Mouse (Mus musculus) midbrain, postnatal 0 days (tissue): ENCODE data around the gene Csnk1g2. TPM values are rescaled to one million over a fixed set of nuclear protein-coding genes. Genes with fewer than 3 reads are reported as not detected.

Experiments
- ATAC-seq: fragments of 200-750 bp; cut with Nextera tagmentation; 2 replicates; pipeline ENCODE4 v1.8.0; 2017; ENCODE audit warnings: moderate number of reproducible peaks, mild to moderate bottlenecking, moderate TSS enrichment, moderate library complexity; ENCODE audit not compliant: low FRiP score
- DNase-seq: peaks from one replicate; pipeline ENCODE4 v3.0.0-alpha.2; 2015; ENCODE audit warnings: low spot score
- H3K27ac ChIP-seq: fragments of 300-500 bp; sonication (generic); 2 replicates; pipeline ENCODE4 v1.5.1; 2014; ENCODE audit warnings: low read depth, mild to moderate bottlenecking, low read length, mixed read lengths
- H3K27me3 ChIP-seq: fragments of 300-500 bp; sonication (generic); 2 replicates; pipeline ENCODE4 v1.6.1; 2014; ENCODE audit warnings: low read length, control low read depth, mixed read lengths; ENCODE audit not compliant: insufficient read depth
- H3K36me3 ChIP-seq: fragments of 300-500 bp; sonication (generic); 2 replicates; pipeline ENCODE4 v1.6.1; 2014; ENCODE audit warnings: low read length, control low read depth, mixed read lengths; ENCODE audit not compliant: insufficient read depth
- H3K4me1 ChIP-seq: fragments of 300-500 bp; sonication (generic); 2 replicates; pipeline ENCODE4 v1.6.1; 2014; ENCODE audit warnings: mild to moderate bottlenecking, control low read depth, antibody characterized with exemption, low read length, mixed read lengths; ENCODE audit not compliant: insufficient read depth
- H3K4me2 ChIP-seq: fragments of 300-500 bp; sonication (generic); 2 replicates; pipeline ENCODE4 v1.6.1; 2014; ENCODE audit warnings: low read depth, mild to moderate bottlenecking, low read length, mixed read lengths; ENCODE audit not compliant: poor library complexity, severe bottlenecking
- H3K4me3 ChIP-seq: fragments of 300-500 bp; sonication (generic); 2 replicates; pipeline ENCODE4 v1.5.1; 2014; ENCODE audit warnings: low read depth, mild to moderate bottlenecking, low read length, moderate library complexity
- H3K9ac ChIP-seq: fragments of 300-500 bp; sonication (generic); replicated peaks from 2 replicates; pipeline ENCODE4 v1.6.1; 2014; ENCODE audit warnings: mild to moderate bottlenecking, low read length, moderate library complexity, mixed read lengths; ENCODE audit not compliant: poor library complexity, severe bottlenecking
- H3K9me3 ChIP-seq: fragments of 300-500 bp; sonication (generic); 2 replicates; pipeline ENCODE4 v1.6.1; 2016; ENCODE audit warnings: low read length, control low read depth
- CTCF ChIP-seq: IDR thresholded peaks from 2 replicates; pipeline ENCODE4 v1.5.1; 2016; ENCODE audit warnings: antibody characterized with exemption, mild to moderate bottlenecking
- WGBS: fragments of 180-500 bp; shearing (Covaris S2); extraction: QIAGEN DNeasy Blood & Tissue Kit; methylation state at CpG from one replicate; pipeline ENCODE4 v1.1.7; 2014; 5-methylcytosine and 5-hydroxymethylcytosine counted together
- polyA plus RNA-seq: library from polyadenylated mRNA; unstranded; fragments of >200 nt; fragmentation: Nextera tagmentation; extraction: Ambion mirVana; gene quantifications from 2 replicates; pipeline ENCODE4 v1.2.1, GENCODE M21; 2015
- total RNA-seq: library from RNA; depleted of rRNA; stranded (reverse); fragments of >200 nt; gene quantifications from 2 replicates; pipeline ENCODE4 v1.2.3, GENCODE M21; 2014

The Csnk1g2 gene
- total and polyA plus RNA-seq, 2 experiments from 2014 or later, result 93.3 to 146 TPM

DNA sequence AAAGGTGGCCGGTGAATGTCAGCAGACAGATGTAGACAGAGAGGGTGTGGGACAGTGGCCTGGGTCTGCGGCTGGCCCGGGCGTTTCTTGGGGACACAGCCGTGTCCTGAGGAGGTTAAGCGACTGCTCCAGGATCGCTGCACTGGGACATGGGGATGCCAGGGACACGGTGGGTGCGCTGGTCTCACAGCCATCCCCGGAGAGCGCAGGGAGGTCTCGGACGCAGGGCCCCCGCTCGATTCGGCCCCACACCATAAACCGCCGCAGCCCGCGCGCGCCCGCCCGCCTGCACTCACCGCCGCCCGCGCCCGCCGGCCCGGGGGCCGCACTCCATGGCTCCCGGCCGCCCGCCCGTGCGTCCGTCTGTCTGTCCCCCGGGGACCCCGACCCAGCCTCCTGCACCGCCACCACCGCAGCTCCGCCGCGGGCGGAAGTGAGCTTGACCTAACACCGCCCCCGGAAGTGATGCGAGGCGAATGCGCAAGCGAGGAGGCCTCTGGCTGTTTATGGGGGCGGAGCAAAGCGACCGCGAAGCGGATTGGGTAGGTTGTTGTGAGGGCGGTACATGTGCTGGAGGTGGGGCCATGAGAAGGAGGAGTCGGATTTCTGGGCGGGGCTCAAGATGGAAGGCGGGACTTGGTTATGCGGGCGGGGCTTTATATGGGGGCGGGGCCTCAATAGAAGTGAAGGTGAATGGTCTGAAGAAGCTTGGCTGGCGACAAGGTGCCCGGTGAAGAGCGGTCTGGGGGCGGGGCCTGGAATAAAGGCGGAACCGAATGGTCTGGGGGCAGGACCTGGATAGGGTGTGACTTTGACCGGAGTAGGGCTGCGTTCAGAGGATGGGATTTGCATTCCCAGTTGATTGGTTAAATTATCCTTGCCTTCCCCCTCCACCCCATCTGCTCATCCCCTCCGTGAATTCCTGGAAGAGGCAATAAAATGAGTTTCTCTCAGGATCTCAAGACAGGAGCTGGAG is 32.5 kb upstream of the Csnk1g2 start, which contains the start of gene Abhd17a:
Gene Abhd17a (minus strand): TSS at position 463 of the 976 bp plus-strand sequence.
- peaks cover 10% of the 10 kb centered on the region for H3K36me3 ChIP-seq
- ATAC-seq, result peak; percentile 96
- under 1% methylated on average over 56 of the region's 73 CpGs for WGBS
- peak; percentile 98 for DNase-seq
- H3K27ac ChIP-seq, result peak within 1 kb of the TSS; percentile 65
- H3K9me3 ChIP-seq, result no peaks in the 10 kb centered on the region
- TF ChIP-seq CTCF, result no peak
- H3K27me3 ChIP-seq, result no peaks in the 10 kb centered on the region
- H3K4me2 ChIP-seq, result peak within 1 kb of the TSS; percentile 86
- H3K9ac ChIP-seq, result peak within 1 kb of the TSS; percentile 84
- H3K4me3 ChIP-seq, result peak within 1 kb of the TSS; percentile 57
- peaks cover 12% of the 10 kb centered on the region for H3K4me1 ChIP-seq

DNA sequence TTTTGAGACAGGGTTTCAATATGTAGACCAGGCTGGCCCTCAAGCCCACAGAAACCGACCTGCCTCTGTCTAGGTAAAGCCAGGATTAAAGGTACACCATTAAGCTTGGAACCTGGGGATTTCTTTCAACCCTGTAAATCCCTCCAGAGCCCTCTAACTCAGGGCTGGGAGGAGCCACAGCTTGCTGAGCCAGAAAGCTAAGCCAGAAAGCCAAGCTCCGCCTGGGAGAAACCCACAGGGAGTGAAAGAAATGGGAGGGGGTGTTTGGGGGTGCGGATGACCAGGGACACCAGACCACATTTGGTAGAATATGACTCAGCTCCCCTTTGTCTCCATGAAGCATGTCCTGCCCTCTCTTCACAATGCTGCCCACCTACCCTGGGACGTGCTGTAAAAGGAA is 26.3 kb upstream of the Csnk1g2 start:
- Histone ChIP-seq H3K9me3 (no peaks in the 10 kb centered on the region), H3K27ac (no peak overlapping the region), H3K27me3 (no peaks in the 10 kb centered on the region), H3K9ac (no peak overlapping the region), H3K4me2 (no peak overlapping the region), H3K36me3 (no peaks in the 10 kb centered on the region), H3K4me3 (no peak overlapping the region), H3K4me1 (no peaks in the 10 kb centered on the region)
- DNase-seq (no peak), ATAC-seq (no peak)
- no peak for TF ChIP-seq CTCF
- 35% methylated on average over 4 of the region's 4 CpGs for WGBS

DNA sequence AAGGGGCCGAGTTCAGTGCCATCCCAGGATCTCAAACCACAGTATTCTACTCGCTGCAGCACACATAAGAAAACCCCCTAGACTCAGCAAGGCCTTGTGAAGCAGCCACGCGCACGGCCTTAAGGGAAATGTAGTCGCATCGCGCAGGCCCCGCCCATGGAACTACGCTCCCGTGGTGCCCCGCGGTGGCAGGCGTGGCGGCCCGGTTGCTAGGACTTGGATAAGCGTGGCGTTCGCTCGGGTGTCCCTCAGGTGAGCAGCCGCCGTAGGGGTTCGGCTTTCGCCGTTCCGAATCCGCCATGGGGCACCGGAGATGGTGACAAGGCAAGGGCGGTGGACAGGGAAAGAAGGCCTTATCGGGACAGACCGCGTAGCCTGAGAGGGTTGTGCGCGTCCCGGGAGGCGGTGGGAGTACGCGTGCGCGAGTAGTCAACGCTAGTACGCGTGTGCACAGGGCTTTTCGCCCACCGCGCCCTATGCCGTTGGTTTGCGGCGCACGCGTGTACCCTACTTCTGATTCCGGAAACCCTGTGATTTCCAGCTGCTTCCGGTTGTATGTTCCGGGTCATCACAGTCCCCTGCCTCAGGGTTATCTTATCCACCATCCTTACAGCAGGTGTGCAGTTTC is 19.8 kb upstream of the Csnk1g2 start, which contains the start of the genes Scamp4 and Adat3:
Gene Scamp4 (plus strand): TSS at position 175 of the 628 bp plus-strand sequence.
Gene Adat3 (plus strand): TSS at position 183 of the 628 bp plus-strand sequence.
- Histone ChIP-seq H3K9ac (peak within 1 kb of the TSS; percentile 64), H3K9me3 (no peaks in the 10 kb centered on the region), H3K4me3 (peak within 1 kb of the TSS; percentile 71), H3K4me1 (peaks cover 10% of the 10 kb centered on the region; the same call in 1 of the 2 replicates), H3K27ac (peak within 1 kb of the TSS; percentile 88), H3K4me2 (peak within 1 kb of the TSS; percentile 92), H3K27me3 (no peaks in the 10 kb centered on the region), H3K36me3 (peaks cover 18% of the 10 kb centered on the region)
- under 1% methylated on average over 54 of the region's 54 CpGs for WGBS
- TF ChIP-seq CTCF, result no peak
- ATAC-seq (peak; percentile 95), DNase-seq (peak; percentile 97)

DNA sequence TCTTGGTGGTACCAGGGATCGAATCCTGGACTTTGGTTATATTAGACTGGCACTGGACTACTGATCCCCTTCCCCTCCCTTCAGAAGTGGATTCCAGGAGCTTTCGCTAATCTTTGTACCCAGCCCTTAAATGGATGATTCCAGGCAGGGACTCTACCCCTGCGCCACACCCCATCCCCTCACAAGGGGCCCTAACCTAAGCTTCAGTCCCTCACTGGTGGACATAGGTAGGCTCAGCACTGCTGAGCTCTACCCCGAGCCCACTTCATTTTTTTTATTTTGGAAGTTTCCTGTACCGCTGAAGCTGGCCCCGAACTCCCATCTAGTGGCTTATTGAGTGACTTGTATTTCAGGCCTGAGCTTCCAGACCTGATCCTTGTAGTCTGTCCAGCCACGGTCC is 19.3 kb upstream of the Csnk1g2 start:
- Histone ChIP-seq H3K4me3 (peak overlapping the region; percentile 71), H3K4me2 (peak overlapping the region; percentile 92), H3K27me3 (no peaks in the 10 kb centered on the region), H3K27ac (peak overlapping the region; percentile 88), H3K9me3 (no peaks in the 10 kb centered on the region), H3K9ac (peak overlapping the region; percentile 64), H3K36me3 (peaks cover 23% of the 10 kb centered on the region), H3K4me1 (peaks cover 10% of the 10 kb centered on the region; the same call in 1 of the 2 replicates)
- DNase-seq, result no peak
- no peak for TF ChIP-seq CTCF
- ATAC-seq, result peak; percentile 3; the same call in 1 of the 2 replicates
- WGBS, result 34% methylated on average over 7 of the region's 7 CpGs

DNA sequence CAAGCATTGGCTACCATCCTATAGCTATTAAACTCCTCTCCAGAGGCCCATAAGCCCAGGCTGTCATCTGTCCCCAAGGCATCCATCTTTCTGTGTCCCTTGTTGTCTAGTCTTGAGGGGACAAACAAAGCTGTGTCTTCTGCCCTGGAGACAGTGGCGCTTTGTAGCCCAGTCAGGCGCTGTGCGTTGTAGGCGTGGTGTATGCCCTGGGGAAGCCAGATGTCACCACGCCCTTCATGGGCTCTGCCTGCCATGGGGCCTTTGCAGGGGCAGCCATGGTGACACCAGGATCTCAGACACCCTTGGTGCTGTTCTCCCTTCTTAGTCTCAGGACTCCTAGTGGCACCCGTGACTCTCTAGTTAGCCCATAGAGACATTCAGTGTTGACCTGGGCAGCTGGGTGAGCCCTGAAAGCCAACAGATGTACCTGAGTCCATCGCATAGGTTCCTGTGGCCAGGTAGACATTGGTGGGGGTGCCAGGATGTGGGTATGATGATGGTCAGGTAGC is 18.6 kb upstream of the Csnk1g2 start:
- H3K4me1 ChIP-seq, result peaks cover 10% of the 10 kb centered on the region; the same call in 1 of the 2 replicates
- peak overlapping the region; percentile 71; the same call in 1 of the 2 replicates for H3K4me3 ChIP-seq
- peak overlapping the region; percentile 92 for H3K4me2 ChIP-seq
- 91% methylated on average over 7 of the region's 7 CpGs for WGBS
- no peaks in the 10 kb centered on the region for H3K27me3 ChIP-seq
- DNase-seq, result no peak
- TF ChIP-seq CTCF, result no peak
- H3K9me3 ChIP-seq, result no peaks in the 10 kb centered on the region
- no peak for ATAC-seq
- no peak overlapping the region for H3K9ac ChIP-seq
- H3K27ac ChIP-seq, result peak overlapping the region; percentile 88; the same call in 1 of the 2 replicates
- peaks cover 30% of the 10 kb centered on the region for H3K36me3 ChIP-seq
